Mouse (Mus musculus) lung, embryonic 14.5 days (tissue): ENCODE results near the gene Rpl19. TPM values are rescaled to one million over a fixed set of nuclear protein-coding genes. Genes with fewer than 3 reads are reported as not detected.

ENCODE experiments used
- ATAC-seq: fragments of 200-750 bp; cut with Nextera tagmentation; 2 replicates; pipeline ENCODE4 v1.8.0; 2017; ENCODE audit warnings: mild to moderate bottlenecking, moderate TSS enrichment, moderate library complexity; ENCODE audit not compliant: insufficient read depth
- DNase-seq: peaks from one replicate; pipeline ENCODE4 v3.0.0-alpha.2; 2015
- H3K27ac ChIP-seq: fragments of 300-500 bp; sonication (generic); 2 replicates; pipeline ENCODE4 v1.5.1; 2014; ENCODE audit warnings: low read depth, mild to moderate bottlenecking, moderate library complexity
- H3K27me3 ChIP-seq: fragments of 300-500 bp; sonication (generic); 2 replicates; pipeline ENCODE4 v1.6.1; 2014; ENCODE audit warnings: low read length, control low read depth; ENCODE audit not compliant: insufficient read depth
- H3K36me3 ChIP-seq: fragments of 300-500 bp; sonication (generic); 2 replicates; pipeline ENCODE4 v1.6.1; 2014; ENCODE audit warnings: control low read depth; ENCODE audit not compliant: insufficient read depth
- H3K4me1 ChIP-seq: fragments of 300-500 bp; sonication (generic); 2 replicates; pipeline ENCODE4 v1.6.1; 2014; ENCODE audit warnings: antibody characterized with exemption, control low read depth; ENCODE audit not compliant: insufficient read depth
- H3K4me2 ChIP-seq: fragments of 300-500 bp; sonication (generic); 2 replicates; pipeline ENCODE4 v1.6.1; 2014; ENCODE audit warnings: mild to moderate bottlenecking
- H3K4me3 ChIP-seq: fragments of 300-500 bp; sonication (generic); 2 replicates; pipeline ENCODE4 v1.5.1; 2014; ENCODE audit warnings: low read depth, low read length
- H3K9ac ChIP-seq: fragments of 300-500 bp; sonication (generic); 2 replicates; pipeline ENCODE4 v1.6.1; 2014
- H3K9me3 ChIP-seq: fragments of 300-500 bp; sonication (generic); 2 replicates; pipeline ENCODE4 v1.6.1; 2016; ENCODE audit warnings: low read depth, low read length, control low read depth
- CTCF ChIP-seq: IDR thresholded peaks from 2 replicates; pipeline ENCODE4 v1.5.1; 2016; ENCODE audit warnings: antibody characterized with exemption, low read depth
- WGBS: fragments of 180-500 bp; shearing (Covaris S2); extraction: QIAGEN DNeasy Blood & Tissue Kit; methylation state at CpG from one replicate; pipeline ENCODE4 v1.1.7; 2014; 5-methylcytosine and 5-hydroxymethylcytosine counted together
- microRNA-seq: library from miRNA; unstranded; fragments of <30 nt; microRNA quantifications from one replicate; pipeline ENCODE4, GENCODE M21; 2016; ENCODE audit warnings: borderline number of aligned reads
- polyA plus RNA-seq: library from polyadenylated mRNA; unstranded; fragments of >200 nt; fragmentation: Nextera tagmentation; extraction: Ambion mirVana; gene quantifications from 2 replicates; pipeline ENCODE4 v1.2.1, GENCODE M21; 2014

Rpl19 gene
- polyA plus RNA-seq, 1 experiment from 2014 or later: 1,171 TPM

DNA sequence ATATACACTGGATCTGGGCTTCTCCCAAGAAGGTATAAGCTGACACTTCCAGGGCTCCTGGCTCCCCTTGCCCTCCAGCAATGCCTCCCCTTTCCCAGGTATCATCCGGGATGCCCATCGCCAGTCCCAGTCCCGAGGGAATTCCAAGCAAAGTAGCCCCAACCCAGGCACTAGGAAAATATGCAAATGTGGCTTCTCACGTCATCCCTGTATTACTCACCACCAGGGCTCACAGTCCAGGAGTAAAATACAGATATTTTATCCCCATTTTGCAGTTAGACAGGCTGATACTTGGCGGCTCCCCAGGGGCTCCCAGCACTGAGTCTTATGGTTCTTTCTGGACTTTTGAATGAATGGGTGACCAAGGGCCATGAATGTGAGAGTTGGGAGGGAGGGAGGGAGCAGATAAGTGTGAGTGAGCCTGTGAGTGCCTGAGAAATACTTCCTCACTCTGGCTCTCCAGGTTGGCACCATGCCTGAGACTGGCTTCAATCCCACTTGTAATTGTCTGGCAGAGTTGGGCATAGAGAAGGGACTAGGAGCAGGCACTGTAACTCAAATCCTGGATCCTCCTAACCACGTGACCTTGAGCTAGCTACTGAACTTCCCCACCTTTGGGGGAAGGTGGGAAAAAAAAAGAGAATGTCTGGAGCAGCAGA lies 35.5 kb downstream of the Rpl19 start:
- WGBS: 60% methylated on average over 6 of the region's 6 CpGs
- no peak for ATAC-seq
- no peak overlapping the region for H3K4me2 ChIP-seq

DNA sequence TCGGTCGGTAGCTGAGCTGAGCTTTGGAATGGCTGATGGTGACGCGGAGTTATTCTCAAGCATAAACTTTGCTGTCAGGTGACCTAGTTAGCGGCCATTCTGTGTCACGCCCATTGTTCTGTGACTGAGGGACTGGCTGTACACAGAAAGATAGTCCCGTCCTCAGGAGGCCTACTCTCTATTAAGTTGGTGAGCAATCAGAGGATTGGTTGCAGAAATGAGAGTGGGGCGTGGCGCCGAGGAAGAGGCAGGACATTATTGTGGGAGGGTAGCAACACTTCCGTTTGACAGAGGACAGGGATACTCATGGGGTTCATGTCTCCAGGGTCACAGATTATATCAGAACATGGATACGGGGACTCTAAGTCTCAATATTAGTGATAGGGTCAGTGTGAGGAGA lies 39.7 kb downstream of the Rpl19 start:
- TF ChIP-seq CTCF: no peak
- DNase-seq (no peak), ATAC-seq (no peak)
- H3K4me3 ChIP-seq: no peak overlapping the region
- no peak overlapping the region for H3K9ac ChIP-seq
- H3K27ac ChIP-seq: no peak overlapping the region
- WGBS: 92% methylated on average over 12 of the region's 12 CpGs
- no peaks in the 10 kb centered on the region for H3K9me3 ChIP-seq
- no peak overlapping the region for H3K4me2 ChIP-seq
- no peaks in the 10 kb centered on the region for H3K4me1 ChIP-seq
- no peaks in the 10 kb centered on the region for H3K36me3 ChIP-seq
- no peaks in the 10 kb centered on the region for H3K27me3 ChIP-seq

More for the DNA sequence above, 35.5 kb downstream of the Rpl19 start:
- TF ChIP-seq CTCF: no peak
- H3K9ac ChIP-seq: no peak overlapping the region
- no peak overlapping the region for H3K27ac ChIP-seq
- no peak for DNase-seq
- H3K27me3 ChIP-seq: no peaks in the 10 kb centered on the region
- H3K4me1 ChIP-seq: no peaks in the 10 kb centered on the region
- no peaks in the 10 kb centered on the region for H3K36me3 ChIP-seq
- H3K9me3 ChIP-seq: no peaks in the 10 kb centered on the region
- no peak overlapping the region for H3K4me3 ChIP-seq

DNA sequence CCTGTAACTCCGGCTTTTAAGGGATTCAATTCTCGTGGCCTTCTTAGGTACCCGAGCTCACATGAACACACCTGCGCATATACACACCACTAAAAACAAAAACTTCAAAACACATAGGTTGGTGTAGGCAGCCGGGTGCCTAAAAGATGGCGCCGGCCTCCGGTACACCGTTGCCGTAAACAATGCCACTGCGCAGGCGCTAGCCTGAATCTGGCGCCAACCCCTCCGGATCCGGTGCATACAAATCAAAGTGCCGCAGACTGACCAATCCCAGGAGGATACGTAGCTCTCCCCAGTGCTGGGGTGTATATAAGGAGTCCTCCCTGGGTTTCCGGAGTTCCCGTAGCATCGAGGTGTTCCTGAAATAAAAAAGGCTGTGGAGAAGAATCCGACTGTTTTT lies 40.7 kb downstream of the Rpl19 start:
- H3K36me3 ChIP-seq: no peaks in the 10 kb centered on the region
- no peak for ATAC-seq
- H3K4me2 ChIP-seq: no peak overlapping the region
- no peak overlapping the region for H3K4me3 ChIP-seq
- no peak overlapping the region for H3K27ac ChIP-seq
- WGBS: 91% methylated on average over 21 of the region's 21 CpGs
- no peaks in the 10 kb centered on the region for H3K27me3 ChIP-seq
- DNase-seq: no peak
- no peaks in the 10 kb centered on the region for H3K9me3 ChIP-seq
- no peaks in the 10 kb centered on the region for H3K4me1 ChIP-seq
- TF ChIP-seq CTCF: no peak
- no peak overlapping the region for H3K9ac ChIP-seq

DNA sequence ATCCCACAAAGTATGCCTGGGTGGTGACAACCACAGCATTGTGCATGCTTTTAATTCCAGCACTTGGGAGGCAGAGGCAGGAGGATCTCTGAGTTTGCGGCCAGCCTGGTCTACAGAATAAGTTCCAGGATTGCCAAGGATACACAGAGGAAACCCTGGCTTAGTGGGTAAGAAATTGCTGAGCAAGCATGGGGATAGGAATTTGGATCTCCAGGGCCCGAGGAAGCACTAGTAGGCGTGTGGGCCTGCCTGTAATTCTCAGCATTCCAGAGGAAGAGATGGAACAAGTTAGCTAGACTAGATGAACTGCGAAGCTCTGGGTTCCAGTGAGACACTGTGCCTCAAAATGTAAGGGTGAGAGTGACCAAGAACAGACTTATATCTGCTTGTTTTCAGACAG lies 46.9 kb downstream of the Rpl19 start:
- Histone ChIP-seq H3K9me3 (no peaks in the 10 kb centered on the region), H3K36me3 (no peaks in the 10 kb centered on the region), H3K27me3 (no peaks in the 10 kb centered on the region), H3K9ac (no peak overlapping the region), H3K4me1 (no peaks in the 10 kb centered on the region), H3K4me3 (no peak overlapping the region), H3K4me2 (no peak overlapping the region), H3K27ac (no peak overlapping the region)
- TF ChIP-seq CTCF: no peak
- WGBS: 86% methylated on average over 4 of the region's 4 CpGs
- ATAC-seq (no peak), DNase-seq (no peak)

DNA sequence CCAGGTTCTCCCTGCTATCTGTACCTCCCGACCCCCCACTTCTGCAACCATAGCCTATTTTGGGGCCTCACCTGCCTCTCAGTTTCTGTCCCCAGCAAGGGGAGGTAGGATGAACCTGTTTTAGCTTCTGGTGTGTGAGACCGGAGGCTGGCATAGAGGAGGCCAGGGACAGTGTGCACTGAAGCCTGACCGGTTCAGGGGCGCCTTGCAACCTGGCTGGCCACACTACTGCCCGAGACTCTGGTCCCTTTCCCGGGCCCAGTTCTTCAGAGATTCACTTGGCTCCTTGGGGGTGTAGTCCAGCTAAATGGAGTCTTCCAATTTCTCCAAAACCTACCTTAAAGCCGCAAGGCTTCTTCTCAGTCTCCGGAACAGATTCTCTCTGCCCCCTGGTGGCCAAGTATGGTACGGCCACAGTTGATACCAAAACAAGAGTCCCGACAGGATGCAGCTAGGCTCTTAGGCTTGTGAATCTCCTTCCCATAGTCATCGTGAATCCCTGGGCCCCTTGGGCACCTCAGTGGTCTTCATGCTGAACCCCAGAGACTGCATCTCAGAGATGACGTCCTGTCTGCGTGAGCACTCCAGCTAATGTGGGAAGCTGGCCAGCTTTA lies 48.8 kb downstream of the Rpl19 start:
- H3K9ac ChIP-seq: no peak overlapping the region
- DNase-seq: peak; percentile 96
- no peak overlapping the region for H3K4me2 ChIP-seq
- peak; percentile 95 for TF ChIP-seq CTCF
- no peak overlapping the region for H3K27ac ChIP-seq
- no peaks in the 10 kb centered on the region for H3K9me3 ChIP-seq
- peak; percentile 49; the same call in 1 of the 2 replicates for ATAC-seq
- no peaks in the 10 kb centered on the region for H3K27me3 ChIP-seq
- no peaks in the 10 kb centered on the region for H3K4me1 ChIP-seq
- H3K36me3 ChIP-seq: no peaks in the 10 kb centered on the region
- no peak overlapping the region for H3K4me3 ChIP-seq
- 20% methylated on average over 13 of the region's 13 CpGs for WGBS

GRCm38 (mm10) chr11:98077086-98077485 lies 50.6 kb downstream of the Rpl19 start:
- WGBS: 69% methylated on average over 8 of the region's 8 CpGs

More at GRCm38 (mm10) chr11:98077086-98077485, 50.6 kb downstream of the Rpl19 start:
- ATAC-seq: no peak
- H3K9me3 ChIP-seq: no peaks in the 10 kb centered on the region
- no peaks in the 10 kb centered on the region for H3K4me1 ChIP-seq
- H3K9ac ChIP-seq: no peak overlapping the region
- no peak overlapping the region for H3K27ac ChIP-seq
- no peak overlapping the region for H3K4me3 ChIP-seq
- no peak overlapping the region for H3K4me2 ChIP-seq
- no peaks in the 10 kb centered on the region for H3K36me3 ChIP-seq
- no peaks in the 10 kb centered on the region for H3K27me3 ChIP-seq
- DNase-seq: no peak
- TF ChIP-seq CTCF: no peak

Small RNA genes lying within 50 kb of the gene (microRNA-seq; reads per million reads assigned to microRNA genes)
- gene Gm27597: not detected

Other genes starting within 250 kb of the Rpl19 start
- 663 and 721 TPM in 2 replicates for gene Rpl23, start 244.3 kb upstream of the Rpl19 start, polyA plus RNA-seq
- gene Lasp1, start 227.7 kb upstream of the Rpl19 start, polyA plus RNA-seq: 110 and 123 TPM in 2 replicates
- gene B230217C12Rik, start 185.9 kb upstream of the Rpl19 start, polyA plus RNA-seq: 6.1 and 6.8 TPM in 2 replicates
- gene Fbxo47, start 142.6 kb upstream of the Rpl19 start, polyA plus RNA-seq: 0.84 and 0.85 TPM in 2 replicates
- gene Plxdc1, start 40.3 kb upstream of the Rpl19 start, polyA plus RNA-seq: 0.53 and 0.64 TPM in 2 replicates
- 11.4 and 11.5 TPM in 2 replicates for gene Arl5c, start 30.5 kb upstream of the Rpl19 start, polyA plus RNA-seq
- 5.4 and 5.5 TPM in 2 replicates for gene Cacnb1, start 3.7 kb upstream of the Rpl19 start, polyA plus RNA-seq
- 0.05 and 0.14 TPM in 2 replicates for gene Stac2, start 26.8 kb downstream of the Rpl19 start, polyA plus RNA-seq
- 9.6 and 17.3 TPM in 2 replicates for gene Fbxl20, start 123.7 kb downstream of the Rpl19 start, polyA plus RNA-seq
- gene Med1, start 166.6 kb downstream of the Rpl19 start, polyA plus RNA-seq: 62.4 and 62.8 TPM in 2 replicates
- 14.6 and 16.6 TPM in 2 replicates for gene Cdk12, start 176.3 kb downstream of the Rpl19 start, polyA plus RNA-seq